Mouse (Mus musculus): ENCODE data around the gene Gm20388. TPM values are rescaled to one million over a fixed set of nuclear protein-coding genes. Genes with fewer than 3 reads are reported as not detected.

The Gm20388 gene
- polyA plus RNA-seq, 1 experiment, result 23.9 TPM

GRCm38 (mm10) chr8:120525832-120526231, 615.2 kb downstream of the Gm20388 start:
- peaks cover 9% of the 10 kb centered on the region for H3K4me1 ChIP-seq (ENCODE audit: control insufficient read depth, insufficient read depth, low read length)
- no peak overlapping the region for H3K4me3 ChIP-seq (ENCODE audit: insufficient read depth, low read length)
- TF ChIP-seq POLR2A (IDR thresholded peaks at IDR 0.05; ENCODE audit: extremely low read depth, insufficient read depth, low read length), result no peak
- no peak for TF ChIP-seq CTCF (IDR thresholded peaks at IDR 0.05; ENCODE audit: extremely low read depth, insufficient read depth, low read length)
- H3K27ac ChIP-seq (ENCODE audit: insufficient read depth, low read length), result no peak overlapping the region

- TF ChIP-seq CTCF (IDR thresholded peaks at IDR 0.05; ENCODE audit: extremely low read depth, insufficient read depth, low read length) (no peak), POLR2A (IDR thresholded peaks at IDR 0.05; ENCODE audit: extremely low read depth, insufficient read depth, low read length) (no peak)
- Histone ChIP-seq H3K4me1 (ENCODE audit: control insufficient read depth, insufficient read depth, low read length) (peaks cover 8% of the 10 kb centered on the region), H3K27ac (ENCODE audit: insufficient read depth, low read length) (no peak overlapping the region), H3K4me3 (ENCODE audit: insufficient read depth, low read length) (no peak overlapping the region)
Observed at GRCm38 (mm10) chr8:120526577-120526976, 615.9 kb downstream of the Gm20388 start.

GRCm38 (mm10) chr8:120528332-120528731, 617.7 kb downstream of the Gm20388 start:
- Histone ChIP-seq H3K4me1 (ENCODE audit: control insufficient read depth, insufficient read depth, low read length) (peaks cover 10% of the 10 kb centered on the region), H3K4me3 (ENCODE audit: insufficient read depth, low read length) (no peak overlapping the region), H3K27ac (ENCODE audit: insufficient read depth, low read length) (no peak overlapping the region)
- no peak for TF ChIP-seq CTCF (IDR thresholded peaks at IDR 0.05; ENCODE audit: extremely low read depth, insufficient read depth, low read length)
- TF ChIP-seq POLR2A (IDR thresholded peaks at IDR 0.05; ENCODE audit: extremely low read depth, insufficient read depth, low read length), result no peak

- Histone ChIP-seq H3K4me3 (ENCODE audit: insufficient read depth, low read length) (no peak overlapping the region), H3K4me1 (ENCODE audit: control insufficient read depth, insufficient read depth, low read length) (peaks cover 10% of the 10 kb centered on the region), H3K27ac (ENCODE audit: insufficient read depth, low read length) (no peak overlapping the region)
- TF ChIP-seq CTCF (IDR thresholded peaks at IDR 0.05; ENCODE audit: extremely low read depth, insufficient read depth, low read length) (no peak), POLR2A (IDR thresholded peaks at IDR 0.05; ENCODE audit: extremely low read depth, insufficient read depth, low read length) (no peak)
Observed at GRCm38 (mm10) chr8:120529226-120529625, 618.6 kb downstream of the Gm20388 start.

GRCm38 (mm10) chr8:120530954-120531656, 620.5 kb downstream of the Gm20388 start:
- Histone ChIP-seq H3K27ac (ENCODE audit: insufficient read depth, low read length) (no peak overlapping the region), H3K4me3 (ENCODE audit: insufficient read depth, low read length) (no peak overlapping the region), H3K4me1 (ENCODE audit: control insufficient read depth, insufficient read depth, low read length) (peaks cover 2% of the 10 kb centered on the region)
- TF ChIP-seq CTCF (IDR thresholded peaks at IDR 0.05; ENCODE audit: extremely low read depth, insufficient read depth, low read length) (no peak), POLR2A (IDR thresholded peaks at IDR 0.05; ENCODE audit: extremely low read depth, insufficient read depth, low read length) (no peak)

- Histone ChIP-seq H3K4me1 (ENCODE audit: control insufficient read depth, insufficient read depth, low read length) (peaks cover 2% of the 10 kb centered on the region; the same call in 1 of the 2 replicates), H3K27ac (ENCODE audit: insufficient read depth, low read length) (no peak overlapping the region), H3K4me3 (ENCODE audit: insufficient read depth, low read length) (no peak overlapping the region)
- TF ChIP-seq CTCF (IDR thresholded peaks at IDR 0.05; ENCODE audit: extremely low read depth, insufficient read depth, low read length) (no peak), POLR2A (IDR thresholded peaks at IDR 0.05; ENCODE audit: extremely low read depth, insufficient read depth, low read length) (no peak)
Observed at GRCm38 (mm10) chr8:120531775-120532516, 621.3 kb downstream of the Gm20388 start.

- TF ChIP-seq POLR2A (IDR thresholded peaks at IDR 0.05; ENCODE audit: extremely low read depth, insufficient read depth, low read length) (no peak), CTCF (IDR thresholded peaks at IDR 0.05; ENCODE audit: extremely low read depth, insufficient read depth, low read length) (no peak)
- Histone ChIP-seq H3K27ac (ENCODE audit: insufficient read depth, low read length) (no peak overlapping the region), H3K4me3 (ENCODE audit: insufficient read depth, low read length) (no peak overlapping the region), H3K4me1 (ENCODE audit: control insufficient read depth, insufficient read depth, low read length) (peaks cover 2% of the 10 kb centered on the region; the same call in 1 of the 2 replicates)
Observed at GRCm38 (mm10) chr8:120532517-120533215, 622.0 kb downstream of the Gm20388 start.

GRCm38 (mm10) chr8:120533380-120533779, 622.7 kb downstream of the Gm20388 start:
- Histone ChIP-seq H3K27ac (ENCODE audit: insufficient read depth, low read length) (no peak overlapping the region), H3K4me1 (ENCODE audit: control insufficient read depth, insufficient read depth, low read length) (peaks cover 2% of the 10 kb centered on the region; the same call in 1 of the 2 replicates), H3K4me3 (ENCODE audit: insufficient read depth, low read length) (no peak overlapping the region)
- no peak for TF ChIP-seq POLR2A (IDR thresholded peaks at IDR 0.05; ENCODE audit: extremely low read depth, insufficient read depth, low read length)

- Histone ChIP-seq H3K27ac (ENCODE audit: insufficient read depth, low read length) (no peak overlapping the region), H3K4me3 (ENCODE audit: insufficient read depth, low read length) (no peak overlapping the region), H3K4me1 (ENCODE audit: control insufficient read depth, insufficient read depth, low read length) (peaks cover 2% of the 10 kb centered on the region; the same call in 1 of the 2 replicates)
- no peak for TF ChIP-seq POLR2A (IDR thresholded peaks at IDR 0.05; ENCODE audit: extremely low read depth, insufficient read depth, low read length)
- TF ChIP-seq CTCF (IDR thresholded peaks at IDR 0.05; ENCODE audit: extremely low read depth, insufficient read depth, low read length), result no peak
Observed at GRCm38 (mm10) chr8:120534080-120534479, 623.4 kb downstream of the Gm20388 start.

Measured in cortical plate, adult 2 months (tissue).